Mouse (Mus musculus) midbrain, postnatal 0 days (tissue): ENCODE measurements around the gene Syt8. TPM values are rescaled to one million over a fixed set of nuclear protein-coding genes. Genes with fewer than 3 reads are reported as not detected.

Experiments used
- ATAC-seq: fragments of 200-750 bp; cut with Nextera tagmentation; 2 replicates; pipeline ENCODE4 v1.8.0; 2017; ENCODE audit warnings: moderate number of reproducible peaks, mild to moderate bottlenecking, moderate TSS enrichment, moderate library complexity; ENCODE audit not compliant: low FRiP score
- DNase-seq: peaks from one replicate; pipeline ENCODE4 v3.0.0-alpha.2; 2015; ENCODE audit warnings: low spot score
- H3K27ac ChIP-seq: fragments of 300-500 bp; sonication (generic); 2 replicates; pipeline ENCODE4 v1.5.1; 2014; ENCODE audit warnings: low read depth, mild to moderate bottlenecking, low read length, mixed read lengths
- H3K27me3 ChIP-seq: fragments of 300-500 bp; sonication (generic); 2 replicates; pipeline ENCODE4 v1.6.1; 2014; ENCODE audit warnings: low read length, control low read depth, mixed read lengths; ENCODE audit not compliant: insufficient read depth
- H3K36me3 ChIP-seq: fragments of 300-500 bp; sonication (generic); 2 replicates; pipeline ENCODE4 v1.6.1; 2014; ENCODE audit warnings: low read length, control low read depth, mixed read lengths; ENCODE audit not compliant: insufficient read depth
- H3K4me1 ChIP-seq: fragments of 300-500 bp; sonication (generic); 2 replicates; pipeline ENCODE4 v1.6.1; 2014; ENCODE audit warnings: mild to moderate bottlenecking, control low read depth, antibody characterized with exemption, low read length, mixed read lengths; ENCODE audit not compliant: insufficient read depth
- H3K4me2 ChIP-seq: fragments of 300-500 bp; sonication (generic); 2 replicates; pipeline ENCODE4 v1.6.1; 2014; ENCODE audit warnings: low read depth, mild to moderate bottlenecking, low read length, mixed read lengths; ENCODE audit not compliant: poor library complexity, severe bottlenecking
- H3K4me3 ChIP-seq: fragments of 300-500 bp; sonication (generic); 2 replicates; pipeline ENCODE4 v1.5.1; 2014; ENCODE audit warnings: low read depth, mild to moderate bottlenecking, low read length, moderate library complexity
- H3K9ac ChIP-seq: fragments of 300-500 bp; sonication (generic); replicated peaks from 2 replicates; pipeline ENCODE4 v1.6.1; 2014; ENCODE audit warnings: mild to moderate bottlenecking, low read length, moderate library complexity, mixed read lengths; ENCODE audit not compliant: poor library complexity, severe bottlenecking
- H3K9me3 ChIP-seq: fragments of 300-500 bp; sonication (generic); 2 replicates; pipeline ENCODE4 v1.6.1; 2016; ENCODE audit warnings: low read length, control low read depth
- CTCF ChIP-seq: IDR thresholded peaks from 2 replicates; pipeline ENCODE4 v1.5.1; 2016; ENCODE audit warnings: antibody characterized with exemption, mild to moderate bottlenecking
- WGBS: fragments of 180-500 bp; shearing (Covaris S2); extraction: QIAGEN DNeasy Blood & Tissue Kit; methylation state at CpG from one replicate; pipeline ENCODE4 v1.1.7; 2014; 5-methylcytosine and 5-hydroxymethylcytosine counted together
- polyA plus RNA-seq: library from polyadenylated mRNA; unstranded; fragments of >200 nt; fragmentation: Nextera tagmentation; extraction: Ambion mirVana; gene quantifications from 2 replicates; pipeline ENCODE4 v1.2.1, GENCODE M21; 2015
- total RNA-seq: library from RNA; depleted of rRNA; stranded (reverse); fragments of >200 nt; gene quantifications from 2 replicates; pipeline ENCODE4 v1.2.3, GENCODE M21; 2014

Gene Syt8
- total and polyA plus RNA-seq, 2 experiments from 2014 or later = not detected

DNA sequence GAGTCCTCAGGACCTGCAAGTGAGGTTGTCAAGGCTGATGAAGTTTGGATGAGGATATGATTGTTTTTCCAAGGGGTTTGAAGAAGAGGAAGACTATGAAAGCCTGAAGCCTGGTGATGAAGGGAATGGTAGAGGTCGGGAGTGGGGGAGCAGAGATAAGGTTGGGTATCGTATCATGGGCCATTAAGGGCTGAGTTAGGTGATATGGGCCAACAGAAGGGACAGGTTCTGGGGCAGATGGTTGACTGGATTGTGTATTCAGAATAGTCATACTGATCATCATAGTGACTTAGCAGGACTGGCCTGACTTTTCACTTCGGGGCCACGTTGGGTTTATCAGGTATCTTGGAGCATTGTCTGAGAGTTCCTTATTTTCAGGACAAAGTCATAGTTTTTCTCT, 39.2 kb upstream of the Syt8 start:
- H3K36me3 ChIP-seq = no peaks in the 10 kb centered on the region
- no peak overlapping the region for H3K4me3 ChIP-seq
- no peak for ATAC-seq
- H3K9me3 ChIP-seq = no peaks in the 10 kb centered on the region
- TF ChIP-seq CTCF = no peak
- no peak overlapping the region for H3K27ac ChIP-seq
- 89% methylated on average over 4 of the region's 4 CpGs for WGBS
- no peak overlapping the region for H3K4me2 ChIP-seq
- no peak overlapping the region for H3K9ac ChIP-seq
- H3K27me3 ChIP-seq = no peaks in the 10 kb centered on the region
- no peak for DNase-seq
- H3K4me1 ChIP-seq = no peaks in the 10 kb centered on the region

DNA sequence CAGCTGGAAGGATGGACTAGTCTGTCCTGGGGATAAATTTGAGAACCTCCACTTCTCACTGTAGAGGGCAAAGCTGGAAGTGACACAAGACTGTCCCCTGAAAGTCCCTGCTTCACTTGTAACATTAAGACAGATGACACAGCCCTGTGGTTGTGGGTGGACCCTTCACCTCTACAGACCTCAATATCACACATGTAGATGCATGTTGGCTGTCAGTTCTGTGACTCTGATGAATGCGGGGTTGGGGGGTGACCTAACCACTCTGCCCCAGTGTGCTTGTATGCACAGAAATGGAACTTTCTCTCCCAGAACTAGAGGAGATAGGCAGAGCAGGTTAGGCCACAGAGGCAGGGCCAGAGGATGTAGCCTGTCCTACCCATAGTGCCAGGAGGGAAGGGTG, 38.0 kb upstream of the Syt8 start:
- TF ChIP-seq CTCF = no peak
- H3K27me3 ChIP-seq = no peaks in the 10 kb centered on the region
- ATAC-seq = no peak
- no peak for DNase-seq
- H3K9ac ChIP-seq = no peak overlapping the region
- WGBS = 91% methylated on average over 1 of the region's 1 CpGs
- H3K27ac ChIP-seq = no peak overlapping the region
- no peaks in the 10 kb centered on the region for H3K36me3 ChIP-seq
- H3K9me3 ChIP-seq = no peaks in the 10 kb centered on the region
- no peak overlapping the region for H3K4me2 ChIP-seq
- H3K4me1 ChIP-seq = no peaks in the 10 kb centered on the region
- no peak overlapping the region for H3K4me3 ChIP-seq

DNA sequence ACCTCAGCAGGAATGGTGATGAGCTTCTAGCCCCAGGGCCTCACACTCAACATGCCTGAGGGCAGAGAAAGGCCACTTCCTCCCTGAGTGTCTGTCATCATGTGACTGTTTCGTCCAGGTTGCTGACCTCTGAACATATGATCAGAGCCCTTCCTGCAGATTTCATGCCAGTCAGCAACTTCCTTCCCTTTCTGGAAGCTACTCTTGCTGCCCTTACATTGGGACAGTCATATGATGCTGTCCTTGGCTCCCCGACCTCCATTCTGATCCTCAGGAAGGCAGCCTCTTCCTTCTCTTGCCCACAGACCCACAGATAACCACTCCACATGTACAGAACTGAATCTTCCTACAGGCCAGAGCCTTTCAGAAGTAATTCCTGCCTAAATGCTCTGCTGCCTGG, 36.6 kb upstream of the Syt8 start:
- no peaks in the 10 kb centered on the region for H3K27me3 ChIP-seq
- no peak for DNase-seq
- no peak overlapping the region for H3K9ac ChIP-seq
- TF ChIP-seq CTCF = no peak
- no peaks in the 10 kb centered on the region for H3K9me3 ChIP-seq
- no peaks in the 10 kb centered on the region for H3K4me1 ChIP-seq
- H3K27ac ChIP-seq = no peak overlapping the region
- WGBS = 64% methylated on average over 2 of the region's 2 CpGs
- no peak for ATAC-seq
- H3K4me2 ChIP-seq = no peak overlapping the region
- no peaks in the 10 kb centered on the region for H3K36me3 ChIP-seq
- no peak overlapping the region for H3K4me3 ChIP-seq

DNA sequence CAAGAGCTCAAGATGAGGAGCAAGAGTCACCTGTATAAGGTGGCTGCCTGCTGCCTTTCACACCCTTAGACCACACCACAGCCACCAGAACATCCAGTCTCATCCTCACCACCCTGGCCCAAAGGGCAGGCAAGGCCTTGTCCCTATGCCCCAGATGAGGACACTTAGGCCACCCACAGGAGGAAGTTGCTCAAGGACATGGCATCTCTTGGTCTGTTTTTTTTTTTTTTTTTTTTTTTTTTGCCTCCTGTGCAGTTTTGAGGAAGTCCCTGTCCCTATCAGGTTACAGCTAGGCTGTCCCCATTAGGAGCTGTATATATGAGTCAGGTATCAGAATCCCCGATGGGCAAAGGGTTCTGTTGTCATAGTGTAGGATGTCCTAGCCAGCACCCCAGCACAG, 35.4 kb upstream of the Syt8 start:
- no peak for ATAC-seq
- Histone ChIP-seq H3K27ac (no peak overlapping the region), H3K9me3 (no peaks in the 10 kb centered on the region), H3K9ac (no peak overlapping the region), H3K36me3 (no peaks in the 10 kb centered on the region), H3K27me3 (no peaks in the 10 kb centered on the region), H3K4me3 (no peak overlapping the region), H3K4me1 (no peaks in the 10 kb centered on the region), H3K4me2 (no peak overlapping the region)
- WGBS = 78% methylated on average over 1 of the region's 1 CpGs
- no peak for DNase-seq
- TF ChIP-seq CTCF = no peak

DNA sequence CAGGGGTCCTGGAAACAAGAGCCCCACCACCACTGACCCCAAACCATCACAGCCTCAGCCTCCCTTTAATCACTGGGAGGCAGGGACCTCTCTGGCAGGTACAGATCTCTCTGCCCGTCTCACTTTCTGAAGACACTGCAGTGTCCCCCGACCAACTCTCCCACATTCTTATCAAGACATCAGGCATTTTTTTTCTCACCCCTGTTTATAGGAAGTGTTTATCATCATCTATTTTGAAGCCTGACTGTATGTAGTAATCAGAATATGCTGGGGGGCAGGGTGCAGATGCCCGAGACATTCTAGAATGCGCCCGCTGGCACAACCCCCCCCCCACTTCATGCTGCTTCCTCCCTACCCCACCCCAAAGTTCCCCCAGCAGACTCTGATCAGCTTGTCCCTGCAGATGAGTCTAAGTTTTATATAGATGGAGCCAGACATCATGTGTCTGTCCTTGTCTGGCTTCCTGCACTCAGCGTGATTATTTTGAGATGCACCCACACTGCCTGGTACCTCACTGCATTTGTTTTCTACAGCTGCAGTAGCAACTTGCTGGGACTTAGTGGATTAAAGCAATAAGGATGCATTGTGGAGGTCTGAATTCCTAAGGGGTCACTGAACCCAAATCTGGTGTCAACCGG, 34.4 kb upstream of the Syt8 start:
- ATAC-seq = no peak
- Histone ChIP-seq H3K36me3 (no peaks in the 10 kb centered on the region), H3K27ac (no peak overlapping the region), H3K27me3 (no peaks in the 10 kb centered on the region), H3K9ac (no peak overlapping the region), H3K4me3 (no peak overlapping the region), H3K4me1 (no peaks in the 10 kb centered on the region), H3K9me3 (no peaks in the 10 kb centered on the region), H3K4me2 (no peak overlapping the region)
- DNase-seq = no peak
- no peak for TF ChIP-seq CTCF
- WGBS = 53% methylated on average over 7 of the region's 7 CpGs

DNA sequence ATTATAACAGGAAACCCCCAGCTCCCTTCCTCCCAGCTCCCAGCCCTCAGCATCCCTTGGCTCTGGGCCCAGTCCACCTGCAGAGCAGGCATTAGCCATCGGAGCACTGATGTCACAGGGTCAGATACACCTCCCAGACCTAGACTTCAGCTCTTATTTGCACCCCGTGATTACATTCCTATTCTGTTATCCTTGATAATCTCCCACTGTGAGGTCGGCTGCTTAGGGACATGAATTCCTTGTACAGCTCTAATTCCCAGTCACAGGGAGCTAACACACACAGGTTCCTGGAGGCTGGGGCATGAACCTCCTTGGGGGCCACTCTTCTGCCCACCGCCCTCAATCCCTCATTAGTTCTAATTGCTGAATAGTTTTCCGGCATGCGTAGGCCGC, 33.9 kb upstream of the Syt8 start:
- H3K36me3 ChIP-seq = no peaks in the 10 kb centered on the region
- DNase-seq (no peak), ATAC-seq (no peak)
- no peaks in the 10 kb centered on the region for H3K27me3 ChIP-seq
- H3K4me3 ChIP-seq = no peak overlapping the region
- no peak for TF ChIP-seq CTCF
- no peak overlapping the region for H3K9ac ChIP-seq
- H3K27ac ChIP-seq = no peak overlapping the region
- no peaks in the 10 kb centered on the region for H3K9me3 ChIP-seq
- 30% methylated on average over 7 of the region's 7 CpGs for WGBS
- H3K4me2 ChIP-seq = no peak overlapping the region
- no peaks in the 10 kb centered on the region for H3K4me1 ChIP-seq
